Mouse (Mus musculus) spleen, adult 2 months (tissue): ENCODE data around the gene Anapc2. TPM values are rescaled to one million over a fixed set of nuclear protein-coding genes. Genes with fewer than 3 reads are reported as not detected.

ENCODE experiments used
- DNase-seq, 2 experiments: peaks; one replicate each; pipeline versions ENCODE4 v3.0.0 to v3.0.0-alpha.2; 2012 to 2021; ENCODE audit warnings: low spot score in 2 of 2, low read depth in 1 of 2
- H3K27ac ChIP-seq: fragments of 200-500 bp; 2 replicates; pipeline ENCODE4 v1.5.1; 2012; ENCODE audit warnings: low read length, inconsistent platforms; ENCODE audit not compliant: insufficient read depth
- H3K27me3 ChIP-seq: fragments of 200-500 bp; 2 replicates; pipeline ENCODE4 v1.6.1; 2012; ENCODE audit warnings: mild to moderate bottlenecking, moderate library complexity, low read length, inconsistent platforms; ENCODE audit not compliant: control insufficient read depth, insufficient read depth
- H3K36me3 ChIP-seq: fragments of 200-500 bp; 2 replicates; pipeline ENCODE4 v1.6.1; 2012; ENCODE audit warnings: mild to moderate bottlenecking, low read length, inconsistent platforms; ENCODE audit not compliant: control insufficient read depth, insufficient read depth
- H3K4me1 ChIP-seq: fragments of 200-500 bp; 2 replicates; pipeline ENCODE4 v1.6.1; 2011; ENCODE audit warnings: inconsistent platforms; ENCODE audit not compliant: control insufficient read depth, insufficient read depth, insufficient read length
- H3K4me3 ChIP-seq: fragments of 200-500 bp; 2 replicates; pipeline ENCODE4 v1.5.1; 2011; ENCODE audit warnings: mild to moderate bottlenecking, inconsistent platforms; ENCODE audit not compliant: insufficient read depth, insufficient read length; ENCODE audit errors: extremely low read depth
- CTCF ChIP-seq: fragments of 200-500 bp; IDR thresholded peaks from 2 replicates; pipeline ENCODE4 v1.5.1; 2011; ENCODE audit warnings: mild to moderate bottlenecking, inconsistent platforms; ENCODE audit not compliant: insufficient read depth, insufficient read length, insufficient replicate concordance; ENCODE audit errors: extremely low read depth
- POLR2A ChIP-seq: fragments of 200-500 bp; IDR thresholded peaks from 2 replicates; pipeline ENCODE4 v1.6.1; 2011; ENCODE audit warnings: low read depth, low read length, inconsistent platforms
- WGBS: fragments of 180-500 bp; shearing (Covaris S2); methylation state at CpG from one replicate; pipeline ENCODE4 v1.1.7; 2018; 5-methylcytosine and 5-hydroxymethylcytosine counted together
- polyA plus RNA-seq: library from polyadenylated mRNA; depleted of rRNA; stranded (reverse); fragments of >200 nt; gene quantifications from 2 replicates; pipeline ENCODE4 v1.2.3, GENCODE M21; 2012

The Anapc2 gene
- polyA plus RNA-seq, 1 experiment, result 55.7 TPM

GRCm38 (mm10) chr2:25290816-25291130 lies 18.5 kb downstream of the Anapc2 start:
- WGBS, result 2% methylated on average over 18 of the region's 18 CpGs
- 0 out of 2 replicates have a peak, but pooled peaks cover 3% of the 10 kb centered on the region for H3K4me1 ChIP-seq
- H3K27ac ChIP-seq, result no peak overlapping the region
- no peak overlapping the region for H3K4me3 ChIP-seq
- TF ChIP-seq CTCF (no peak), POLR2A (no peak)
- no peaks in the 10 kb centered on the region for H3K36me3 ChIP-seq
- H3K27me3 ChIP-seq, result peaks cover 9% of the 10 kb centered on the region
- no peak for DNase-seq

- H3K27me3 ChIP-seq, result peaks cover 9% of the 10 kb centered on the region
- 0 out of 2 replicates have a peak, but pooled peaks cover 3% of the 10 kb centered on the region for H3K4me1 ChIP-seq
- WGBS, result 16% methylated on average over 32 of the region's 32 CpGs
- no peak overlapping the region for H3K4me3 ChIP-seq
- H3K27ac ChIP-seq, result no peak overlapping the region
- H3K36me3 ChIP-seq, result no peaks in the 10 kb centered on the region
- TF ChIP-seq POLR2A, result no peak
- TF ChIP-seq CTCF, result no peak
- DNase-seq, result no peak
These were observed 19.1 kb downstream of the Anapc2 start for GRCm38 (mm10) chr2:25291184-25292053.

- no peak for DNase-seq
- TF ChIP-seq POLR2A (no peak), CTCF (no peak)
- WGBS, result 8% methylated on average over 43 of the region's 43 CpGs
- Histone ChIP-seq H3K27ac (no peak overlapping the region), H3K4me1 (0 out of 2 replicates have a peak, but pooled peaks cover 3% of the 10 kb centered on the region), H3K27me3 (peaks cover 9% of the 10 kb centered on the region), H3K36me3 (no peaks in the 10 kb centered on the region), H3K4me3 (no peak overlapping the region)
These were observed 19.8 kb downstream of the Anapc2 start for GRCm38 (mm10) chr2:25292054-25292544.

- H3K4me1 ChIP-seq, result 0 out of 2 replicates have a peak, but pooled peaks cover 3% of the 10 kb centered on the region
- TF ChIP-seq CTCF, result peak; percentile 73; the same call in 1 of the 2 replicates
- TF ChIP-seq POLR2A, result no peak
- WGBS, result 5% methylated on average over 1 of the region's 1 CpGs
- H3K36me3 ChIP-seq, result no peaks in the 10 kb centered on the region
- H3K4me3 ChIP-seq, result no peak overlapping the region
- no peak overlapping the region for H3K27ac ChIP-seq
- DNase-seq, result peak; percentile 9 to 63
- H3K27me3 ChIP-seq, result peaks cover 9% of the 10 kb centered on the region
These were observed 20.6 kb downstream of the Anapc2 start for GRCm38 (mm10) chr2:25292856-25293255.

GRCm38 (mm10) chr2:25293706-25294105 lies 21.4 kb downstream of the Anapc2 start:
- Histone ChIP-seq H3K36me3 (no peaks in the 10 kb centered on the region), H3K4me3 (no peak overlapping the region), H3K4me1 (0 out of 2 replicates have a peak, but pooled peaks cover 3% of the 10 kb centered on the region), H3K27ac (no peak overlapping the region), H3K27me3 (peaks cover 9% of the 10 kb centered on the region)
- whole genome bisulfite sequencing, result 86% methylated on average over 9 of the region's 9 CpGs
- DNase-seq, result no peak
- TF ChIP-seq POLR2A (no peak), CTCF (no peak)

- no peaks in the 10 kb centered on the region for H3K36me3 ChIP-seq
- 0 out of 2 replicates have a peak, but pooled peaks cover under 1% of the 10 kb centered on the region for H3K4me1 ChIP-seq
- no peak for DNase-seq
- no peak overlapping the region for H3K27ac ChIP-seq
- H3K27me3 ChIP-seq, result peaks cover 4% of the 10 kb centered on the region; the same call in 1 of the 2 replicates
- WGBS, result 74% methylated on average over 8 of the region's 8 CpGs
- H3K4me3 ChIP-seq, result no peak overlapping the region
- TF ChIP-seq CTCF (no peak), POLR2A (no peak)
These were observed 24.8 kb downstream of the Anapc2 start for GRCm38 (mm10) chr2:25297093-25297492.

GRCm38 (mm10) chr2:25298046-25298445 lies 25.8 kb downstream of the Anapc2 start:
- DNase-seq, result no peak
- no peaks in the 10 kb centered on the region for H3K27me3 ChIP-seq
- H3K4me1 ChIP-seq, result no peaks in the 10 kb centered on the region
- no peak overlapping the region for H3K4me3 ChIP-seq
- TF ChIP-seq CTCF (no peak), POLR2A (no peak)
- no peaks in the 10 kb centered on the region for H3K36me3 ChIP-seq
- 76% methylated on average over 10 of the region's 10 CpGs for WGBS
- no peak overlapping the region for H3K27ac ChIP-seq
